Mouse (Mus musculus) ES-CJ7 (cell line): ENCODE data around the gene Prrc2b.

ENCODE experiments used
- DNase-seq: peaks from one replicate; pipeline ENCODE4 v3.0.0; 2011; ENCODE audit warnings: low read depth, low spot score

Prrc2b gene

DNA sequence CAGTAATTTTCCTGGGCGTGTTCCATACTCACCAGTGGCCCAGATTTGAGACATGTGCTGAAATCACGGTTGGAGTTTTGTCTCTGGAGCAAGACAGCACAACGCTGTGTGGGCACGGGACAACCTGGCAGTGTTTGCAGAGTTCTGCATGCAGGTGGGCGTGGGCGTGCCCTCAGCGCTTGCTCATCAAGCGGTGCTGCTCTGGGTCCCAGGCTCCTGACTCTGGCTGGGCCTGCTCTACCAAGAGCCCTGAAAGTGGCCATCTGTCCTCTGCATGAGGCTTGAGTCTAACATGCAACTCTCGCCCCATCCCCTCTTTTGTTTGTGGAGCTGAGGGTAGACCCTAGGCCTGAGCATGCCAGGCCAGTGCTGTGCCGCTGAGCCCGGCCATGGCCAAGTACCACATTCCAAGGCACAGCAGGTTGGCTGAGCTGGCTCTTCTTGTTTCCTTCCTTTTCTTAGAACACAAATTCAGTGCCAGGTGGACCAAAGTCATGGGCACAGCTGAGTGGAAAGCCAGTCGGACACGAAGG lies 36.2 kb downstream of the Prrc2b start:
- DNase-seq: no peak

DNA sequence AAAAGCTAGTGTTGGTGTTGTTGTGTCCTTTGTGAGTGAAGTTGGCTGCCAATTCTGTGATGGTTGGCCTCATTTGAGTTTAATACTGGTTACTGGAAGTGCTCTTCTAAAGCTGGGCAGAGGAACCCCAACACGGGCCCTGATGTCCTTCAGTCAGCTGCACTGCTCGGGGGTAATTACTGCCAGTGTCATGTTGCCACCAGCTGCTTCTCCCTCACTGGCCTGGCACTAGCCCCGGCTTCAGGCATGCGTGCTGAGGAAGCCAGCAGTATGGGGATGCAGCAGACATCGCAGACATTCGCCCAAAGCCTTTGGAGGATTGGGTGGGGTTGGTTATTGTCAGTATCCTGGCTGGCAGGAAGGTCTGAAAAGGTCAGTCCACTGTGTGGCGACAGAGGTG lies 36.8 kb downstream of the Prrc2b start:
- no peak for DNase-seq

DNA sequence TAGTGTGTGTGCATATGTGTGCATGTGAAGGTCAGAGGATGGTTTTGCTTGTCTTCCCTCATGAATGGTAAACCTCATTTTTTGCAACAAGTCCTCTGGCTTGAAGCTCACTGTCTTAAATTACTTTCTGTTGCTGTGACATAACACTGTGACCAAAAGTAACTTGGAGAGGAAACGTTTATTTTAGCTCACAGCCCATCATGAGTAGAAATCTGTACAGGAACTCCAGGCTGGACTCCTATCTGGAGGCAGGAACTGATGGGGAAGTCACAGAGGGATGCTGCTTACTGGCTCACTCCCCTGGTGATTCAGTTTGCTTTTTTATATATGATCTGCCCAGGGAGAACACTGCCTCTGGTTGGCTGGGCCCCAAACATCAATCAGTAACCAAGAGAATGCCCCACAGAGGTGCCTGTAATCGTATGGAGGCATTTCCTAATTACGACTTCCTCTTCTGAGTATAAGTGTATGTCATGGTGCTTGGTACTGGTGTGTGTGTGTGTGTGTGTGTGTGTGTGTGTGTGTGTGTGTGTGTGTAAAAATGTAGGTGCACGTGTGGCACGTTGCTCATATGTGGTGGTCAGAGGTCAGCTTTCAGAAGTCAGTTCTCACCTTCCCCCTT lies 38.3 kb downstream of the Prrc2b start:
- no peak for DNase-seq

DNA sequence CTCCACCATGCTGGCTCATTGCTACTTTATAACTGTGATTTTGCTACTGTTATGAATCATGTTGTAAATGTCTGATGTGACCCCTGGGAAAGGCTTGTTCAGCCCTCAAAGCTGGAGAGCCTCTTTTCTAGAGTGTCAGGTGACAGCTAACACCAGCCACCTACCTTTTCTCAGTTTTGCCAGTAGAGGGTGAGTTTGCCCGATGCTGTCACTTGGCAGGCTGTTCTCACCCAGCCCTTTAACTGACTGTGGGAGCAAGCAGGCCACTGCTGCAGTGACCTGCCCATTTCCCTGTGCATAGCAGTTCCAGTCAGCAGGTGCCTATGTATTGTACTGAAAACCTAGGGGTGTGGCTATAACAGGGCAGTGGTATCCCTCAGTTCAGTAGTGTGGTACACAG lies 39.7 kb downstream of the Prrc2b start:
- no peak for DNase-seq

DNA sequence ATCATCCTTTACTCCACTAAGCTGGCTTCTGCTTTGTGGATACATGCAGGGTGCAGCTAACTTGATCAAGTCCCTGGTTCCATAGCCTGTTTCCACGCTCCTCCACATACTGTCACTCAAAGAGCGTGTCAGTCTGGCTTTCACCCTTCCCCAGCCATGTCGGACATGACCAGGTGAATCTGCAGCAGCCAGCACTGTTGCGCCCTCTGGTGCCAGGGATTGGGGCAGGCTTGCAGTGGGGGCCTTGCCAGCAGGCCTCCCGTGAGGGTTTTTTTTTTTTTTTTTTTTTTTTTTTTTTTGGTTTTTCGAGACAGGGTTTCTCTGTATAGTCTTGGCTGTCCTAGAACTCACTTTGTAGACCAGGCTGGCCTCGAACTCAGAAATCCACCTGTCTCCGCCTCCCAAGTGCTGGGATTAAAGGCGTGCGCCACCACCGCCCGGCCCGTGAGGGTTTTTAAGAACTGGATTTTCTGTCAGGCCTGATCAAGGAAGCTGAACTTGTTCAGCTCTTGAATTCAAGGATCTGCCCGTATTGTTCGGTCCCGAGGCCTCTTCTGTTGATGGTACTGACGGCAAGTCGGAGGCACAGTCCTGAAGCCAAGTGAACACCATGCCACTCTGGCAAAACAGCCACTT lies 41.1 kb downstream of the Prrc2b start:
- DNase-seq: peak; percentile 77

DNA sequence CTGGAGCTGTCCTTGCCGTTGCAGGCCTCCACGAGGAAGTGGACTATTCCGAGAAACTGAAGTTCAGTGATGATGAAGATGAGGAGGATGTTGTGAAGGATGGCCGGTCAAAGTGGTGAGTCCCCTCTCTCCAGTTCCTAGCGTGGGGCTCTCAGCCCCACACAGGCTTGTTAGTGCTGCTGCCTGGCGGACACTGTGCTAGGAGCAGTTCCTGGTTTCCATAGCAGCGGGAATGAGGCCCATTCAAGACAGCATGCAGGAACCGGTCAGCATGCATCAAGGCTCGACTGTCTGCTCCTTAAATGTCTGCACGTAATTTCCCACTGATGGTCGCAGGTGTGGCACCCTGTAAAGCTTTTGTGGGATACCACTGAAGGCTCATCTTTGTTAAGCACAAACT lies 48.1 kb downstream of the Prrc2b start:
- no peak for DNase-seq

DNA sequence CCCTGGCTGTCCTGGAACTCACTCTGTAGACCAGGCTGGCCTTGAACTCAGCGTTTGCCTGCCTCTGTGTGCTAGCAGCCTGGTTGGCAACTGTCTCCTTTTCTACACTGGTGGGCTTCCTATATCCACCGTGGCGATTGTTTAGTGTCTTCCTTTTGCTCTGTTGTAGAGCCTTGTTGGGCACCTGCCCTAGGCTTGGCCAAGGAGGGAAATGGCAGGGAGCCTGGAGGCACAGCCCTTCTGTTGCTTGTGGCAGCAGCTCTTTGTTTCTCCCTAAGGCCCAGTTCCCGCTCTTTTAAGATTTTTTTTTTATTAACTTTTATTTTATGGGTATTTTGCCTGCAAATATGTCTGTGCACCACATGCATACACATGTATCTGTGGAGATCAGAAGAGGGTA lies 49.2 kb downstream of the Prrc2b start:
- no peak for DNase-seq

DNA sequence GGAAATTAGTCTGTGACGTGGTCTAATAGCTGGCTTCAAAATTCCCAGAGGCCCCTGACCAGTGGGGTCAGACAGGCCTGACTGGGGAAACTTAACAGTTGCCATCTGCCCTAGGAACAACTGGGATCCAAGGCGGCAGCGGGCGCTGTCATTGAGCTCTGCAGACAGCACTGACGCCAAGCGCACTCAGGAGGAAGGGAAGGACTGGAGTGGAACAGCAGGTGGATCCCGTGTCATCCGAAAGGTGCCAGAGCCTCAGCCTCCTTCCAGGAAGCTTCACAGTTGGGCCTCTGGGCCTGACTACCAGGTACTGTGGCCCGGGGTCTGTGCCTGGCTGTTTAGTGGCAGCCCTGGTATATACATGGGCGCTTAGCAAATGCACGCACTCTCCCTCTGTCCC lies 49.8 kb downstream of the Prrc2b start:
- DNase-seq: no peak

DNA sequence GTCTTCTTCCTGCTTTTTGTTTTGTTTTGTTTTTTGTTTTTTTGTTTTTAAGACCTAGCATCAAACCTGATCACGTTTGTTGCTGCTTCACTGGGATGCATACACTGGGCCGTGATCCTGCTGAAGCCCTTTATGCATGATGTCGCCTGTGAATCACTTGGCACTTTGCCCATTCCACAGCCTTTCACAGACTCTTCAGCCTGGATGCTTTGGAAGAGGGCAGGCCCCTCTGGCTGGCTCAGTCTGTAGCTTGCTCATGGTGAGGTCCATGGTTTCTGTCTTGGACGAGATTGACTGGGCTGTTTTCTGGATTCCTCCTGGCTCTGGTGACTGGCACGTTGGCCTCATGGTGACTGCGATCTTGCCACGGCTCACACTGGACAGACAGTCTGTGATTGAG lies 50.6 kb downstream of the Prrc2b start:
- DNase-seq: no peak

DNA sequence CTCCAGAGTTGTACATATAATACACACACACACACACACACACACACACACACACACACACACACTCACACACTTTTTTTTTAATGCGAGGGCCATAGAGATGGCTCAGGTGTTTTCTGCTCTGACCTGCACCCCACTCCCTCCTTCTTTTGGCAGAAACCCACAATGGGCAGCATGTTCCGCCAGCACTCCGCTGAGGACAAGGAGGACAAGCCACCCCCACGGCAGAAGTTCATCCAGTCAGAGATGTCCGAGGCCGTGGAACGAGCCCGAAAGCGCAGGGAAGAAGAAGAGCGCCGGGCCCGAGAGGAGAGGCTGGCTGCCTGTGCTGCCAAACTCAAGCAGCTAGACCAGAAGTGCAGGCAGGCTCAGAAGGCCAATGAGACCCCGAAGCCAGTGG lies 53.0 kb downstream of the Prrc2b start:
- DNase-seq: no peak

DNA sequence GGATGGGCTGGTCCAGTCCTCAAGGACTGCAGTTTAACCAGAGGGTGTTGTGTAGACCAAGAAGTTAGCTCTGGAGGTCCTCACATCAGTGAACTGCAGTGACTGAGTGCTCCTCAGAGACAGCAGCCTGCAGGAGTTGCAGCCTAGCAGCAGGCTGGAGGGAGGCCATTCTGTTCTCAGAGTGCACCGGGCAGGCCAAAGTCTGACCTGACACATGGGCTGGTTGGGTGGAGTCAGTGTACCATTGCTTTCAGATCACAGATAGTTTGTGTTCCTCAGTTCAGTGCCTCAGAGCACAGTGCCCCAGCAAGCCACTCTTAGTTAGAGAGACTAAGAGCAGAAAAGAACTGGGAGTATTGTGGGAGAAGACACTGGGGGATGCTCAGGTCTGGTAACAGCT lies 56.8 kb downstream of the Prrc2b start:
- no peak for DNase-seq

DNA sequence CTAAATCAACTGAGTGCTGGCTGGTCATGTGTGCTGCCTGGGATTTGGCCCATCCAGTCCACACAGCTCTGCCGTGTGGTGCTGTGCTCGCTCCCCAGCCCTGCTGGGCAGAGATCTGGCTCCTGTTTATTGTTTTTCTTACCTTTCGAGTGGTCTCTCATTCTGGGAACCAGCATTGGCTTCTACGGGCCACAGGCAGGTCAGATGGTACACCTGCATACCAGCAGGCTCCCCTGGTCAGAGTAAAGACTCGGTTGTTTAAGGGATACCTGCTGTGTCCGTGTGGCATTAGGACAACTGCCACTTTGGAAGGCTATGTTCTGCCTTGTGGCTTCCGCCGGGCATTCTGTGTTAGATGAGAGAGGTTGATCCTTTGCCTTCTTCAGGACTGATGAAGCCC lies 60.8 kb downstream of the Prrc2b start:
- no peak for DNase-seq

DNA sequence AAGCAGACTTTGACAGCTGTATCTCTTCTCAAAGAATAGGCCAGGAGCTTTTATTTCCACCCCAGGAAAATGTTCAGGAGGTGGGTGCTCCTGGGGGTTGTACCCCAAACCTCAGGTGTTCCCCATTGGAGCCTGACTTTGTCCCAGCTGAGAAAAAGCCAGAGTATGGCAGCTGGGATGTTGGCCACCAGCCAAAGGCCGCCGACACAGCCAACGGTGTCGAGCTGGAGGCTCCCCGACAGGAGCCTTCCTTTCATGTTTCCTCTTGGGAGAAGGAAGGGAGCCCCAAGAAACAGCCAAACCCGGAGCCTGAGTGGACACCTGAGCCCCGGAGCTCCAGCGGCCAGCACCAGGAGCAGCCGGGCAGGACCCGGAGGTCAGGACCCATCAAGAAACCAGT lies 62.1 kb downstream of the Prrc2b start:
- no peak for DNase-seq

DNA sequence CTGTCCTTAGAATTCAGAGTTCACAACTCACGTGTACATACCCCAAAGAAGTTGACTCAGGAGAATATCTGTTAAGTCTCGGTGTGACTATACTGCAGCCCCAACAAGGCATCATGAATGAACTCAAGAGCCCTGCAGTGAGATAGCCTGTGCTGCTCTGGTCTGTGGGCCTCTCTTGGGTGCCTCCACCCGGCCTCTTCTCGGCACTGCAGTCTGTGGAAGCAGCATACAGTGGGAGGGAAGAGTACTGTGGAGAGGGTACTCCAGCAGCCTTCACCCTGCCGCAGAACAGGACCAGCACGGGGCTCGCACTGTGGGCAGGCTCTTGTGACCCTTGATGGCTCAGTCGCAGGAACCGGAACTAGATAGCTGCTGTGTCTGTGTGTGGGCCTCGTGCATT lies 64.7 kb downstream of the Prrc2b start:
- peak; percentile 41 for DNase-seq

DNA sequence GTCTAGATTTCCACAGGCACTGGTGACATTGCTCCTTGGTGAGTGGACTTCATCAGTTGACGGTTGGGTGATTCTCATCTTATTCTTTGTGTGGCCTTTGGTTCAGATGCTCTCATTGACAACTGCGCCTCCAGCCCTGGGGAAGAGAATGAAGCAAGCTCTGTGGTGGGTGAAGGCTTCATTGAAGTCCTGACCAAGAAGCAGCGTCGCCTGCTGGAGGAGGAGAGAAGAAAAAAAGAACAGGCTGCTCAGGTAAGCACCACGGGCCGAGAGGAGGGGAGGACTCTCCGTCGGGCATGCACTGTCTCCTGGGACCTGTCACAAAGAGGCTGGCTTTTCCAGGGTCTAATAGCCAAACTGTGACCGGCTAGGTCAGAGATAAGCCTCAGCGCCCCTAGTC lies 65.6 kb downstream of the Prrc2b start:
- peak; percentile 45 for DNase-seq

DNA sequence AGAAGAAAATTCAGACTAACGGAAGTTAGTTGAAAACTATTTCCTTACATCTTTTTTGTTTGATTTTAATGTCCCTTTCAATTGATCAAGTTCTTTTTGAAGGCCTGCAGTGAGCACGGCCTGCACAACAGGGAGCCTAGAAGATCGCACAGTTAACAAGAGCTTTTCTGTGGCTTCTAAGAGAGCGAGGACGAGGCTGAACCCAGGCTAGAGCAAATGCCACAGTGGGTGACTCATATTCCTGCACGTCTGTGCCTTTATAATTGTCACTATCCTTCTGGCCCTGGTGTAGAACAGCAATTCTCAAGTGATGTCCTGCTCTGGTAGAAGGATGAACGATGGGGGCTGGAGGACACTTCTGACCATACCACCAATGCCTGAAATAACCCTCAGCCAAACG lies 66.8 kb downstream of the Prrc2b start:
- DNase-seq: no peak

DNA sequence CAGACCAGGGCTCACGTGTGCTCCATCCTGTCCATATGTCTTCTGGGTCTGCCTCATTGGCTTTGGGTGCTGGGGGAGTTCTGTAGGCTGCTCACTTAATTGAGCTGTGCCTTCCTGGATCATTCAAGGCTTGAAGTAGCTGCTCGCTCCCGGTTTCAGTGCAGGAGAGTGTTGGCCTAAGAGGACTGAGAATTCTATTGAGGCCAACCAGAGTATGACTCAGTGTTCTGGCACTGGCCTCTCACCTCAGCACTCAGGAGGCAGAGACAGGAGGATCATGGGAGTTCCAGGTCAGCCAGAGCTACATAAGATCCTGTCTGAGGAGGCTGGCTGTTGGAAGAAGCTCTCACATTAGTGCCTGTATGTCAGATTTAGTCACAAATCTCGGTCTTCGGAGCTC lies 67.2 kb downstream of the Prrc2b start:
- DNase-seq: no peak

DNA sequence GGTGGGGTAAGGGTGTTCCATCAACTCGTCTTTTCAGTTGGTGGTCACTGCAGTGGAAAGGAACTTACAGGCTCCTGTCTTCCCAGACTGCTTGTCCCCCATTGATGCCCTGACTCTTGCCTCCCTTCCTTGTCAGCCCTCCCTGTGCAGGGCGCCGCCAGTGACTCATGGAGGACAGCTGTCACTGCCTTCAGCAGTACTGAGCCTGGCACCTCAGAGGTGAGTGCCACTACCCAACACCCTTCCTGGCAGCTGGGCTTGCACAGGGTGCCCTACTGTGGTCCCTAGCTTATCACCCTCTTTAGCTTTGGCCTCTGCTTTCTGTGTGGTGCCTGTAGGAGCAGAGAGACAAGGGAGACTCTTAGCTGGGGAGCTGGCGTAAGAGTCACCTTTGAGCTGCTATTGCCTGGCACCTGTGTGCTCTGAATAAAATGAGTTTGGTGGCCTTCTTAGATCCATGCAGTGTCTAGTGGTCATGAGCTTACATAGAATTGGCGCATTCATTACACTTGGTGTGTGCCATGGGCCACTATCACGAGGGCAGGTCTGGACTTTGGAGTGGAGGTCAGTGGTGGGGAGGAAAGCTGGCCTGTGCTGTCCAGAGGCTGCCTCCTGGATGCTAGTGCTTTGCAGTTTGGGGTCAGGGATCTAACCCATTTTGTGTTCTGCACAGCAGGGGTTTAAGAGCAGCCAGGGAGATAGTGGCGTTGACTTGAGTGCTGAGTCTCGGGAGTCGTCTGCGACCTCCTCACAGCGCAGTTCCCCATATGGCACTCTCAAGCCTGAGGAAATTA lies 67.9 kb downstream of the Prrc2b start:
- no peak for DNase-seq

DNA sequence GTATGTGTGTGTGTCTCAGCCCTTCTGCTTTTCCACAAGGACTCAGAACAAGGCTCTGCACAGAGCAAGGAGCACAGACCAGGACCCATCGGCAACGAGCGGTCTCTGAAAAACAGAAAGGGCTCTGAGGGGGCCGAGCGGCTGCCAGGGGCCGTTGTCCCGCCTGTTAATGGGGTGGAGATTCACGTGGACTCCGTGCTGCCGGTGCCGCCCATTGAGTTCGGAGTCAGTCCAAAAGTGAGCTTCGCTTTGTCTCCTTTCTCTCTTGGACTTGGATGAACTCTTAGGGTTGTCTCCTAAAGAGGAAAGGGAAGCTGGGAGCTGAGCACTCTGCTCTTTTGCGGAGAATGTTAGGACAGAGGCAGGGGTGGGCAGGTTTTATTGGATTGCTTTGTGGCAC lies 68.6 kb downstream of the Prrc2b start:
- no peak for DNase-seq

DNA sequence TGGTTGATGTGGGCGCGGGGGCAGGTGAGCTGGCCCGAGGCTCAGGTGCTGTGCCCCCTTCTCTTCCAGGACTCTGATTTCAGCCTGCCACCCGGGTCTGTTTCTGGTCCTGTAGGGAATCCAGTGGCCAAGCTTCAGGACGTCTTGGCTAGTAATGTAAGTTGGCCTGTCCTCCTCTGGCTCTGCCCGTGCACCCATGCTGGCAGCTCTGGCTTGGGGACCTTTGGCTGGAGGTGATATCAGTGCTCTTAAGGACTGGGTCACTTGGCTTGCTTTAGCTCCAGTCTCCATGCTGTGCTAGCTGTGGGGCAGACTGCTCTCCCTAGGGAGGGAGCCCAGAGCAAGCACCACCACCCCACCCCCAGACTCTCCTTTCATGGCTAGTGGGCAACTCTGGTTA lies 69.1 kb downstream of the Prrc2b start:
- no peak for DNase-seq

DNA sequence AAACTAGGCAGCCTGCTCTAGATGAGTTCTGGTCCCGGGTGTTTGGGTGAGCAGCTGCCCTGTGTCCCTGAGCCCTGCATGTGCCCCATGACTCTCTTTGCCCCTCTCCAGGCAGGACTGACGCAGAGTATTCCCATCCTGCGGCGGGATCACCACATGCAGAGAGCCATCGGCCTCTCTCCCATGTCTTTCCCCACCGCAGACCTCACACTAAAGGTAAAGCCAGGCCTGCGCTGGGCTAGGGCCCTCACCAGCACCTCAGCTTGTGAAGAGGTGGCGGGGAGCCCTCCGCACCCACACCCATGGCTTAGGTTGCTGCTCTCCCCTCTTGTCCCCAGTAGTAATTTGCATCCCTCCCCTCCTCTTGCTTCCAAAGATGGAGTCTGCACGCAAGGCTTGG lies 70.1 kb downstream of the Prrc2b start:
- no peak for DNase-seq

DNA sequence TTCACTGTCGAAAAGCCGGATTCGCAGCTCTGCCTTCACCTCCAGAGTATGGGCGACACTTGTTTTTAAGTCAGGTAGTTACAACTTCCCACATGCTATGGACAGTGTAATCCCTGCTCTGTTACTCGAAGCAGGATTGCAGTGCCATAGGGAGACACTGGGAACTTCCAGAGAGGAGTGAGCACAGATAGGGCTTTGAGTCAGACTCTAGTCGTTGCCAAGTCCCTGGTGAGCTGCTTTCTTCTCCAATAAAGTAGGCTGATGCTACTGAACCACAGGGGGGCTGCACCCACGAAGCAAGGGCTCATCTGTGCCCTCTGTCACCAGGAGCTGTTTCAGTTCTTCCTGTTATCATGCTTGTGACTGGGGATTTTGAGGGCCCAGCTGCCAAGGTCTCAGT lies 70.7 kb downstream of the Prrc2b start:
- no peak for DNase-seq

DNA sequence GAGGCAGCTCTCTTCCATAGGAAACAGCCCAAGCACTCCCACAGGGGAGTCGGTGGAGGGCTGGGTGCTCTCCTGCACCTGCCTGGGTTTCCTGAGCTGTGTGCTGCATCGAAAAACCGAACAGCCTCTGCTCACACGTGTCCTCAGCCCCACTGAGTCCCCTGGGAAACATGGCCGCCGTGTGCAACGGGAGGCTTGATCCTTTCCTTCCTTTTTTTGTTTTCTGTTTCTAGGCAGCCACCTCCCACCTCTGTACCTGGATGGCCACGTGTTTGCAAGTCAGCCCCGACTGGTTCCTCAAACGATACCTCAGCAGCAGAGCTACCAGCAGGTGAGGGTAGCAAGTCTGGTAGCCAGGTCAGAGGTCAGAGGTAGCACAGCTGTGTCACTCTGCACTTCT lies 71.2 kb downstream of the Prrc2b start:
- DNase-seq: no peak
